Mouse (Mus musculus) E14TG2a.4 (cell line): ENCODE data around the gene Cfap161.

ENCODE experiments used
- CTCF ChIP-seq: conservative IDR thresholded peaks from 2 replicates; pipeline ENCODE4 v1.5.1; 2014; ENCODE audit warnings: low read length
- POU5F1 ChIP-seq: IDR thresholded peaks from 2 replicates; pipeline ENCODE4 v1.6.1; 2014; ENCODE audit warnings: low read length, borderline replicate concordance

DNA sequence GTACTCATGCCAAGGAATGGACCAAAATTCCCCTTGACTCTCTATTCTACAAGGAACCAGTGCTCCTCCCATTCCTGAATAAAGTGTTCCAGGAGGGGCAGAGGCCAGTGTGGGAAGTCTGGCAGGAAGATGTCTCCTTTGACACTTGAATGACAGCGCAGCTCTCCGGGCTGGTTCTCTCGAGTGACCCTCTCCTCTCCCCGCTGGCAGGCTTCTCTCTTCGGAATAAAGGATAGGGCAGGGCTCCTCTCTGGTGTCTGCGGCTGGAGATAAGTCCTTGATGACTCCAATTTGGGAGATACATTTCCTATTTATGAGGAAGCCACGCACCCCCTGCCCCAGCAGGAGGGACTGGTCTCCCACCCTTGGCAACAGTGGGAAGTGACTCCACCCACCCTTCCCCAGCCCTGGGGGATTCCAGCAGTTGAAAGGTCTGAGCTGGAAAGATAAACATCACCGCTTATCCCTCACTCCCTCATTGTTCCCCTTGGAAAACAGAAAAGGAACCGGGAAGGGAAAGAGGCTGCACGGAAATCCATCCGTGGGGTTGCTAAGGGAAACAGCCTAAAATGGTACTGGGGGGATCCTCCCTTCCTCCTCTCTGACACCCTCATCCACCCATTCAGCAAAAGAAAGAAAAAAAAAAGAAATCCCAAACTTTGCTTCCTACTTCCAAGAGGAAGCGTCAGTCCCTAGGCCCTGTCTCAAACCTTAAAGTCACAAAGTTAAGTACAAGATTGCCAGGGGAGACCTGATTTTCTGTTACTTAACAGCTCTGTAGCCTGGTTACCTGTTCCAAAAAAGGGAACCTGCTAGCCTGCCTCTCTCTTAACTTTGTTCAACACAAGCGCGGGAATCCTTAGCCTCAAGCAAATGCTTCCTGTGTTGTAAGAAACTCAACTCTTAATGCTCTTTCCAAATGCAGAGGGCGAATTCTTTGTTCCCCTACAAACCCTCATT, 15.7 kb upstream of the Cfap161 start:
- TF ChIP-seq CTCF (no peak), POU5F1 (no peak)
